Mouse (Mus musculus) testis, adult 2 months (tissue): ENCODE data around the gene Ubr7.

ENCODE experiments used
- CTCF ChIP-seq: fragments of 200-500 bp; IDR thresholded peaks from 2 replicates; pipeline ENCODE4 v1.5.1; 2012; ENCODE audit warnings: low read depth, mild to moderate bottlenecking, inconsistent platforms, low read length, moderate library complexity; ENCODE audit not compliant: control insufficient read depth, insufficient read depth, insufficient replicate concordance
- POLR2A ChIP-seq: fragments of 200-500 bp; IDR thresholded peaks from 2 replicates; pipeline ENCODE4 v1.6.1; 2012; ENCODE audit warnings: low read depth, mild to moderate bottlenecking, inconsistent platforms, low read length, moderate library complexity; ENCODE audit not compliant: control insufficient read depth

GRCm38 (mm10) chr12:102714654-102715395 lies 42.9 kb upstream of the Ubr7 start:
- no peak for TF ChIP-seq CTCF
- TF ChIP-seq POLR2A: no peak
